Mouse (Mus musculus): ENCODE results near the gene 6820408C15Rik.

DNA sequence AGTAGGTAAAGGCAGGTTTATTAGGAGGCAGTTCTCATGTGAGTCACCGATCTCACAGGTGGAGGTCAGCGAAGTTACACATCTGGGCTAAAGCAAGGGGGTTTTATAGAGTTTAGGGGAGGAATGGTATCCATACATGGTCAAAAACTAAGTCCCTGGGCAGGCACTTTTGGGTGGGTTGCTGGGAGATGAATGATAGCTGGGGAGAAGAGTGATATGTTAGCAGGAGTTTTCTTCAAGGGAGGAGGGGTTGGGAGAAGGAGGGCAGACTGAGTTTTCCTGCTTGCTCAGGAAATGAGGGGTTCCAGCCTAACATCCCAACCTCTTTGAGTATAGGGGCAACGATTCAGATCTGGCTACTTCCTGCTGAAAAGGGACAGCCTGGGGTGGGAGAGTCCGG, at the start of gene 6820408C15Rik:
- TF ChIP-seq USF1 (IDR thresholded peaks at IDR 0.05; ENCODE audit: low read depth, low read length) (no peak), CTCF (conservative IDR thresholded peaks at IDR 0.05 in 1 of 2, IDR thresholded peaks at IDR 0.05 in 1 of 2; ENCODE audit: low read depth in 2 of 2, low read length in 2 of 2) (no peak), SIN3A (IDR thresholded peaks at IDR 0.05; ENCODE audit: low read length) (no peak), MAFK (IDR thresholded peaks at IDR 0.05; ENCODE audit: insufficient replicate concordance, low read length) (no peak), POLR2AphosphoS2 (IDR thresholded peaks at IDR 0.05; ENCODE audit: low read depth, low read length) (no peak), ETS1 (conservative IDR thresholded peaks at IDR 0.05; ENCODE audit: low read depth, low read length) (no peak), BHLHE40 (IDR thresholded peaks at IDR 0.05; ENCODE audit: low read depth, low read length) (no peak), MAX (IDR thresholded peaks at IDR 0.05; ENCODE audit: low read length) (no peak), ZKSCAN1 (IDR thresholded peaks at IDR 0.05; ENCODE audit: borderline replicate concordance, low read depth, low read length) (no peak)

All from CH12.LX (cell line).